Mouse (Mus musculus): ENCODE measurements around the gene Syvn1.

DNA sequence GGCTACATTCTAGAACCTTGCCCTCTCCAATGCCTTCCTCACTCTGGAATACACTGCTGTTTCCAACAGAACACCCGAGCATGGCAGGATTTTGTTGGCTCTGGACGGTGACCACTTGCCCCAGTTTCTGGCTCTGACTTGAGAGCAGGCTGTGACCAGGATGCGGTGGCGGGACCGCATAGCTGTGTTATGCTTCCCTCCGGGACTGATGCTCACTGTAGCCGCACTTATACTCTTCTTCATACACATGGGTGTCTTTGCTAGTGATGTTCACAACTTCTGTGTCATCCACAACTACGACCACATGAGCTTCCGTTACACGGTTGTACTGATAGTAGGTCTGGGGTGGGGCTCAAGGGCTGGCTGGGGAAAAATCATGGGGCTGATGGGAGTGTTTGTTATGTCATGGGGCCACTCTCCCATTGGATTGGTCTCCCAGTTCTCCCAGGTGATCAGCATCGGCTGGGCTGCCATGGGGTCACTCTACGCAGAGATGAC, 33.7 kb downstream of the Syvn1 start, which contains the start of gene Tmem262:
- no peak for TF ChIP-seq POLR2A (IDR thresholded peaks at IDR 0.05; ENCODE audit: insufficient read depth, low read depth, low read length)
- no peak for TF ChIP-seq CTCF (IDR thresholded peaks at IDR 0.05)

All from heart, adult 2 months (tissue).